Mouse (Mus musculus): ENCODE measurements around the gene 4930432M17Rik. TPM values are rescaled to one million over a fixed set of nuclear protein-coding genes. Genes with fewer than 3 reads are reported as not detected.

The 4930432M17Rik gene
- polyA plus RNA-seq, 1 experiment: not detected

DNA sequence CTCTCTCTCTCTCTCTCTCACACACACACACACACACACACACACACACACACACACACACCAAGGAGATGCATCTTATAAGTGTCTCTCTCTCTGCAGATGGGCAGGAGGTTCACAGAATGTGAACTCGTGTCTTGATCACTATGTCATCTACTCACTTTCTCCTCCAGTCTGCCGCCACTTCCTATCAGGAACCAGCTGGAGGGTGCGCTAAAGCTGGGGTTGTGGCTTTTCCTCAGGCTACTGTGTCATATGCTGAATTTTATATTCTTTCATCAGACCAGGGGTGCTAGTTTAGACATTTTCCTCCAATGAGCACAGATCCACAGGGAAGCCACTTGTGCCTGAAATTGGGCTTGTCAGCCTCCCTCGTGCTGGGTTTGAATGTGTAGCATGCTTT lies 59.1 kb downstream of the 4930432M17Rik start:
- TF ChIP-seq CTCF (IDR thresholded peaks at IDR 0.05; ENCODE audit: extremely low read depth, insufficient read length, insufficient replicate concordance, low read depth, low read length): no peak
- no peak for TF ChIP-seq POLR2A (IDR thresholded peaks at IDR 0.05; ENCODE audit: low read depth, low read length)
- 75% methylated on average over 4 of the region's 4 CpGs for WGBS
- Histone ChIP-seq H3K27ac (ENCODE audit: insufficient read depth, low read depth, low read length) (no peak overlapping the region), H3K27me3 (ENCODE audit: control insufficient read depth, insufficient read depth, low read length) (no peaks in the 10 kb centered on the region), H3K4me3 (ENCODE audit: low read depth, low read length) (no peak overlapping the region), H3K36me3 (ENCODE audit: control insufficient read depth, insufficient read depth, low read length) (peaks cover 15% of the 10 kb centered on the region), H3K4me1 (ENCODE audit: control insufficient read depth, insufficient read depth, insufficient read length, low read length) (no peaks in the 10 kb centered on the region)

Other genes with a start within 250 kb of the 4930432M17Rik start
- 52.8 and 67.8 TPM in 2 replicates for gene Cnn3, start 244.3 kb upstream of the 4930432M17Rik start, polyA plus RNA-seq (2012; rRNA removed)
- 4.6 and 5.9 TPM in 2 replicates for gene Slc44a3, start 138.4 kb upstream of the 4930432M17Rik start, polyA plus RNA-seq (2012; rRNA removed)
- 6.2 and 8.6 TPM in 2 replicates for gene F3, start 52.8 kb downstream of the 4930432M17Rik start, polyA plus RNA-seq (2012; rRNA removed)
- gene Abcd3, start 144.5 kb downstream of the 4930432M17Rik start, polyA plus RNA-seq (2012; rRNA removed): 5.8 and 13.0 TPM in 2 replicates